Mouse (Mus musculus) gastrocnemius, adult 18-20 months (tissue): ENCODE measurements around the gene Sstr5. TPM values are rescaled to one million over a fixed set of nuclear protein-coding genes. Genes with fewer than 3 reads are reported as not detected.

Source experiments
- total RNA-seq, 2 experiments: library from RNA; stranded (reverse); gene quantifications; 2 replicates each; pipeline ENCODE4 v1.2.3; 2021

The Sstr5 gene
- total RNA-seq, 2 experiments from 2014 or later = not detected

Other genes with a start within 250 kb of the Sstr5 start
- under 1 TPM; 0.14 to 0.21 TPM for gene Baiap3, start 240.9 kb downstream of the Sstr5 start, total RNA-seq
- gene Ube2i, start 222.7 kb downstream of the Sstr5 start, total RNA-seq = 10 to 100 TPM; 57.0 to 61.5 TPM
- gene Prss34, start 198.9 kb downstream of the Sstr5 start, total RNA-seq = under 1 TPM; 0.55 to 0.66 TPM
- not detected for gene Prss28, start 188.6 kb downstream of the Sstr5 start, total RNA-seq
- gene Prss29, start 178.6 kb downstream of the Sstr5 start, total RNA-seq = not detected
- gene Tpsab1, start 151.7 kb downstream of the Sstr5 start, total RNA-seq = 1 to 10 TPM; 2.0 to 3.4 TPM
- gene Tpsb2, start 131.0 kb downstream of the Sstr5 start, total RNA-seq = 1 to 10 TPM; 4.7 to 5.8 TPM
- gene Tpsg1, start 128.0 kb downstream of the Sstr5 start, total RNA-seq = under 1 TPM; 0.30 to 0.31 TPM
- gene Cacna1h, start 63.5 kb downstream of the Sstr5 start, total RNA-seq = 1 to 10 TPM in 1 of 2 experiments, under 1 TPM in 1; 0.81 to 1.1 TPM
- not detected for gene Tekt4, start 42.7 kb downstream of the Sstr5 start, total RNA-seq
- gene Sox8, start 73.4 kb upstream of the Sstr5 start, total RNA-seq = under 1 TPM; 0.37 to 0.59 TPM
- 10 to 100 TPM; 11.3 to 12.6 TPM for gene Lmf1, start 81.8 kb upstream of the Sstr5 start, total RNA-seq
- not detected for gene Gng13, start 219.9 kb upstream of the Sstr5 start, total RNA-seq
- gene Chtf18, start 230.1 kb upstream of the Sstr5 start, total RNA-seq = 1 to 10 TPM in 1 of 2 experiments, under 1 TPM in 1; 0.47 to 1.1 TPM
- 1 to 10 TPM; 3.5 to 4.2 TPM for gene Rpusd1, start 230.4 kb upstream of the Sstr5 start, total RNA-seq
- gene Mslnl, start 238.8 kb upstream of the Sstr5 start, total RNA-seq = not detected